Mouse (Mus musculus) forebrain, postnatal 0 days (tissue): ENCODE results near the gene Pabpc4. TPM values are rescaled to one million over a fixed set of nuclear protein-coding genes. Genes with fewer than 3 reads are reported as not detected.
"Not testable (repeated sequence)": the region's sequence is repeated elsewhere in the genome, so short reads cannot be mapped to it uniquely, and the experiment has no call there.

Source experiments
- ATAC-seq: fragments of 200-750 bp; cut with Nextera tagmentation; 2 replicates; pipeline ENCODE4 v1.8.0; 2017; ENCODE audit warnings: mild to moderate bottlenecking, moderate library complexity
- DNase-seq: peaks from one replicate; pipeline ENCODE4 v3.0.0-alpha.2; 2015
- H3K27ac ChIP-seq: fragments of 300-500 bp; sonication (generic); 2 replicates; pipeline ENCODE4 v1.5.1; 2014; ENCODE audit warnings: low read depth, mild to moderate bottlenecking, antibody characterized with exemption, low read length, moderate library complexity, mixed read lengths
- H3K27me3 ChIP-seq: fragments of 300-500 bp; sonication (generic); 2 replicates; pipeline ENCODE4 v1.6.1; 2014; ENCODE audit warnings: mild to moderate bottlenecking, low read length, mixed read lengths; ENCODE audit not compliant: insufficient read depth
- H3K36me3 ChIP-seq: fragments of 300-500 bp; sonication (generic); 2 replicates; pipeline ENCODE4 v1.6.1; 2014; ENCODE audit warnings: mild to moderate bottlenecking, moderate library complexity; ENCODE audit not compliant: insufficient read depth
- H3K4me1 ChIP-seq: fragments of 300-500 bp; sonication (generic); 2 replicates; pipeline ENCODE4 v1.6.1; 2014; ENCODE audit warnings: antibody characterized with exemption; ENCODE audit not compliant: insufficient read depth
- H3K4me2 ChIP-seq: fragments of 300-500 bp; sonication (generic); 2 replicates; pipeline ENCODE4 v1.6.1; 2014; ENCODE audit warnings: low read depth, mild to moderate bottlenecking, moderate library complexity
- H3K4me3 ChIP-seq: fragments of 300-500 bp; sonication (generic); 2 replicates; pipeline ENCODE4 v1.5.1; 2014; ENCODE audit warnings: low read depth, low read length, mixed read lengths
- H3K9ac ChIP-seq: fragments of 300-500 bp; sonication (generic); 2 replicates; pipeline ENCODE4 v1.6.1; 2014; ENCODE audit warnings: mild to moderate bottlenecking
- H3K9me3 ChIP-seq: fragments of 300-500 bp; sonication (generic); 2 replicates; pipeline ENCODE4 v1.6.1; 2016; ENCODE audit warnings: low read length
- CTCF ChIP-seq: sonication (generic); IDR thresholded peaks from 2 replicates; pipeline ENCODE4 v1.5.1; 2016; ENCODE audit warnings: antibody characterized with exemption, control low read depth, low read depth
- WGBS: fragments of 180-500 bp; shearing (Covaris S2); extraction: QIAGEN DNeasy Blood & Tissue Kit; methylation state at CpG from one replicate; pipeline ENCODE4 v1.1.7; 2014; 5-methylcytosine and 5-hydroxymethylcytosine counted together
- polyA plus RNA-seq: library from polyadenylated mRNA; unstranded; fragments of >200 nt; fragmentation: Nextera tagmentation; extraction: Ambion mirVana; gene quantifications from 2 replicates; pipeline ENCODE4 v1.2.1, GENCODE M21; 2015
- total RNA-seq: library from RNA; depleted of rRNA; stranded (reverse); fragments of >200 nt; gene quantifications from 2 replicates; pipeline ENCODE4 v1.2.3, GENCODE M21; 2014

Gene Pabpc4
- total and polyA plus RNA-seq, 2 experiments from 2014 or later, result 28.2 to 92.6 TPM

DNA sequence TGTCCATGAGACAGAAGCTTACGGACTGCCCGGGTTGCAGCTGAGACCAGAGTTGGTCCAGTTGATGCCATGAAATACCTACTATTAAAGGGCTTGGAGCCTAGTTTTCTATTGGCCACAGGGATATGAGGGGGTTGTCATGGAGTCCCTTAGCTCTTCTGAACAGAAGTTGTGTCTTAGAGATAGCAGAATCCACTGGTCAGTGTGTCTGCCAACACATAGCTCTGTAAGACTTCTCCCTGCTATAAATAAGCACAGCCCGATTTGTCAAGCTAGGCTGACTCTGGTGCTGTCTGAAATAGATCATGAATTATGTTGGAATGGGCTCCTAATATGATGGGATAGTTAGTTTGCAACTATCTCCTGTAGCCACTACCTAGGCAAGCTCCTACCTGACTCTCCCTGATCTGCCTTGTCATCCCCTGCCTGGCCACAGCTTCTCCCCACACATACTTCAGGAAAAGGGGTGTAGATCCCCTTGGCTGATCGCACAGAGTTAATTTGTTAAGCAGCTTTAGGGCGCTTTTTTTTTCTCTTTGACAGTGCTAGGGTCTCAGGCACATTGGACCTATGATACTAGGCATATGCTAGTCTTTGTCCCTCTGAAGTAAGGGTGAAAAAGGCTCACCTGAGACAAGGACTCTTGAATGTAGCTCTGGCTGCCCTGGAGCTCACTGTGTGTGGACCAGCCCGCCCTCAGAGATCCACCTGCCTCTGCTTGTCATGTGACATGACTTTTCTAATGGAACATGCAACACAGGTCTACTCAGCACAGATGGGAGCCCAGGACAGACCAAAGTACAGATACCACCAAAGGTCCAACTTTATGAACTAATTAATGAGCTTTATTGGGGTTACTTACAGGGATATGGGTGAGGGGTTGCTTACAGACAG, 22.8 kb downstream of the Pabpc4 start:
- Histone ChIP-seq H3K4me1 (peaks cover 21% of the 10 kb centered on the region), H3K36me3 (peaks cover 27% of the 10 kb centered on the region), H3K27me3 (no peaks in the 10 kb centered on the region), H3K9me3 (no peaks in the 10 kb centered on the region), H3K4me3 (0 out of 2 replicates have a peak overlapping the region, but pooled peaks have one; percentile 54), H3K4me2 (peak overlapping the region; percentile 86), H3K9ac (no peak overlapping the region), H3K27ac (no peak overlapping the region)
- ATAC-seq (no peak), DNase-seq (no peak)
- no peak for TF ChIP-seq CTCF
- 76% methylated on average over 6 of the region's 6 CpGs for WGBS

DNA sequence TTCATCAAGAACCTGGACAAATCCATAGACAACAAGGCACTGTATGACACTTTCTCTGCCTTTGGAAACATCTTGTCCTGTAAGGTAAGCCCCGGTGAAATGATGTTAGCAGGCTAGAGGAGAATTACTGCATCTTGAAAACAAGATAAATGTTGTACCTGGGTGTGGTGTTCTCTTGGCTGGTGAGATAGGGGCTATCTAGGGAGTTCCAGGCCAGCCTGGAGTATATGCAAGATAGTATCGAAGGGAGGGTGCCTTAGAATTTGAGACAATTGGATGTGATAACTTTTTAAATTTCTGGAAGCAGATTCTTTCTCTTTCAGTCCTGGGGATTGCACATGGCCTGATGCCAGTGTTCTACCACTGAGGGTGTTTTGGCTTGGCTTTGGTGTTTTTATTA, 24.6 kb downstream of the Pabpc4 start:
- H3K4me2 ChIP-seq, result no peak overlapping the region

DNA sequence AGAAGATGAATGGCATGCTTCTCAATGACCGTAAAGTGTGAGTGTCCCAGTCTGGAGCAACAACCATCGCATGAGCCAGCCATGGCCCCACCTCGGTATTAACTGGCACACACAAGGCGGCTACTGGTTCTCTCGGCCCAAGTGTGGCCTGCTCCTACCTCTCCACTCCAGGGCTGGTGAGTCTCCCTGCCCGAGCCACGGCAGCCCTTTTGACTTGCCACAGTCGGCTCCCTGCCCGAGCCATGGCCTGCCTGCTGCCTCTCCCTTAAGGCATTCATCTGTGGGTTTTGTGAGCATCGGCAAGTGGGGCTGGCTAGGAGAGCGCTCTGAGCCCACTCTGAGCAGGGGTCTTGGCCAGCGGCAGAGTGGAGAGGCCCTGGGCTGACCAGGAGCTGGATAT, 26.9 kb downstream of the Pabpc4 start:
- H3K36me3 ChIP-seq, result peaks cover 62% of the 10 kb centered on the region

More for the DNA sequence above, 24.6 kb downstream of the Pabpc4 start:
- WGBS, result 93% methylated on average over 2 of the region's 2 CpGs
- no peaks in the 10 kb centered on the region for H3K27me3 ChIP-seq
- H3K4me3 ChIP-seq, result no peak overlapping the region
- no peak overlapping the region for H3K9ac ChIP-seq
- H3K27ac ChIP-seq, result no peak overlapping the region
- ATAC-seq (no peak), DNase-seq (no peak)
- peaks cover 21% of the 10 kb centered on the region for H3K4me1 ChIP-seq
- no peaks in the 10 kb centered on the region for H3K9me3 ChIP-seq
- H3K36me3 ChIP-seq, result peaks cover 40% of the 10 kb centered on the region
- TF ChIP-seq CTCF, result no peak

DNA sequence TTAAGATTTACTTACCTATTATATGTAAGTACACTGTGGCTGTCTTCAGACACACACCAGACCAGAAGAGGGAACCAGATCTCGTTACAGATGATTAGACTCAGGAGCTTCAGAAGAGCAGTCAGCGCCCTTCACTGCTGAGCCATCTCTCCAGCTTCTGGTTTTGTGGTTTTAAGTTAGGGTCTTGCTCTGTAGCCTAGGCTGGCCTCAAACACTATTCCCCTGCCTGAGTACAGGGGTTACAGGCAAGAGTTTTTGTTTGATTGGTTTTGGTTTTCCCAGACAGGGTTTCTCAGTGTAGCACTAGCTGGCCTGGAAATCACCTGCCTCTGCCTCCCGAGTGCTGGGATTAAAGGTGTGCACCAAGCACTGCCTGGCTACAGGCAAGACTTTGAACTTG, 30.2 kb downstream of the Pabpc4 start:
- no peak for TF ChIP-seq CTCF
- Histone ChIP-seq H3K4me2 (no peak overlapping the region), H3K27ac (no peak overlapping the region), H3K9me3 (no peaks in the 10 kb centered on the region), H3K36me3 (peaks cover 81% of the 10 kb centered on the region), H3K4me1 (no peaks in the 10 kb centered on the region), H3K27me3 (no peaks in the 10 kb centered on the region), H3K4me3 (no peak overlapping the region), H3K9ac (no peak overlapping the region)
- WGBS, result 84% methylated on average over 3 of the region's 3 CpGs
- DNase-seq, result no peak
- ATAC-seq, result no peak

More for the DNA sequence above, 26.9 kb downstream of the Pabpc4 start:
- 95% methylated on average over 12 of the region's 12 CpGs for WGBS
- Histone ChIP-seq H3K4me1 (peaks cover 17% of the 10 kb centered on the region), H3K9ac (no peak overlapping the region), H3K27me3 (no peaks in the 10 kb centered on the region), H3K4me3 (no peak overlapping the region), H3K9me3 (no peaks in the 10 kb centered on the region), H3K4me2 (no peak overlapping the region), H3K27ac (no peak overlapping the region)
- no peak for TF ChIP-seq CTCF
- DNase-seq (no peak), ATAC-seq (no peak)

DNA sequence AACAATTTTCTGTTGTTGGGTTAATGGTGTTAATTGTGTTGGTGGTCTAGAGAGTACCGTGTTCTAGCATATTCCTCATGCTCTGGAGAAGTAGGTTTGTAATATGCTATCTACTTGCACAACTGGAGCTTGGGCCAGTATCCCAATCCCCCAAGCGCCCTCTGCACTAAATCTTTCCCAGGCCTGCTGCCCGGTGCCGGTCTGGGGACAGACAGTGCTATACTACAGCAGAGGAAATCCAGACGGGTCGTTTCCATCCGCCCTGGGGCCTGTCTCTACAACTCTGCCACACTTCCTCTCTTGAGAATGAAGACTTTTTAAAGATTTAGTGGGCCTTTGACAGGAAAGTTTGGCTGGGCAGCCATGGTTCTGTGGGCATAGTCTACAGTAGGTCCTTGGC, 30.8 kb downstream of the Pabpc4 start:
- DNase-seq, result no peak

DNA sequence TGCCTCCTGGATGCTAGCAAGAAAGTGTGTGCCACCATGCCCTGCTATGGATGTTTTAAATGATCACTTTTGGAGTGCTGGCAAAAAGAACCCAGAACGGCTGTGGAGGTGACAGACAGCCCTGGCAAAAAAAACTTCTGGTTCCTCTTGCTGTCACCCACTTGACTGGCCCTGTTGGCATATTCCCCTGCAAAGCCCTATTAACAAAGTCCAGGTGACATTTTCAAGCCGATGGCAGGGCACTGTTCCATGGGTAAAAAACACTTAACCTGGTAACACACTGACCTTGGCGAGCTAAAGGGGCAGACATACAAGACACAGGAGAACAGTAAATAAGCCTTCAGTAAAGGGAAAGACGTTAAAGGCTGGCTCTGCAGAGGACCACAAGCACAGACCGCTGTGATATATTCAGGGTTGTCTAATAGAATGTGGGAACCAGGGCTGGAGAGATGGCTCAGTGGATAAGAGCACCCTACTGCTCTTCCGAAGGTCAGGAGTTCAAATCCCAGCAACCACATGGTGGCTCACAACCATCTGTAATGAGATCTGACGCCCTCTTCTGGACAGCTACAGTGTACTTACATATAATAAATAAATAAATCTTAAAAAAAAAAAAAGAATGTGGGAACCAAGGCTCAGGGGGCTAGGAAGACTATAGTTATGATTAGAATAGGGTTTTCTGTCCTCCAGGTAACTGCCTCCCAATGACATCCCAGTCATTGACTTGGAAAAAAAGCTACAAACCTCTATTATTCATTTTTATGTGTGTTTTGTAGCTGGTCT, 31.7 kb downstream of the Pabpc4 start:
- no peak overlapping the region for H3K27ac ChIP-seq
- no peak overlapping the region for H3K4me3 ChIP-seq
- WGBS, result 81% methylated on average over 7 of the region's 7 CpGs
- no peaks in the 10 kb centered on the region for H3K27me3 ChIP-seq
- no peak for ATAC-seq
- no peak for TF ChIP-seq CTCF
- H3K36me3 ChIP-seq, result peaks cover 80% of the 10 kb centered on the region
- no peak overlapping the region for H3K9ac ChIP-seq
- DNase-seq, result no peak
- H3K9me3 ChIP-seq, result no peaks in the 10 kb centered on the region
- no peak overlapping the region for H3K4me2 ChIP-seq
- no peaks in the 10 kb centered on the region for H3K4me1 ChIP-seq

More for the DNA sequence above, 30.8 kb downstream of the Pabpc4 start:
- ATAC-seq, result no peak
- H3K27me3 ChIP-seq, result no peaks in the 10 kb centered on the region
- 90% methylated on average over 7 of the region's 7 CpGs for WGBS
- no peak overlapping the region for H3K27ac ChIP-seq
- no peak overlapping the region for H3K4me2 ChIP-seq
- no peaks in the 10 kb centered on the region for H3K4me1 ChIP-seq
- H3K36me3 ChIP-seq, result peaks cover 81% of the 10 kb centered on the region
- TF ChIP-seq CTCF, result no peak
- H3K4me3 ChIP-seq, result no peak overlapping the region
- no peak overlapping the region for H3K9ac ChIP-seq
- H3K9me3 ChIP-seq, result no peaks in the 10 kb centered on the region

DNA sequence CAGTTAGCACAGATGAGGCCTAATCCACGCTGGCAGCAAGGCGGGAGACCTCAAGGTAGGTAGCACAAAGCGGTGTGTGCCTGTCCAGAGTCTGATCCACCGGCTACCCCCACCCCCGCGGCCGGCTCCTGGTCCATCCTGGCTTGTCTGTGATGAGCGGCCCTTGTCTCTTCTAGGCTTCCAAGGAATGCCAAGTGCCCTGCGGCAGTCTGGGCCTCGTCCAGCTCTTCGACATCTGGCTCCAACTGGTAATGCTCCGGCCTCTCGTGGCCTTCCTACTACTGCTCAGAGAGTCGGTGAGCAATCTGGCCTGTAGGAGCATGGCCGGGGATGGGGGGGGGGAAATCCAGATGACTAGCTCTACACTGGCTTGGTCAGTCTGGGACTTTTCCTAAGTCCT, 32.9 kb downstream of the Pabpc4 start:
- not testable (repeated sequence) for H3K9me3 ChIP-seq, ATAC-seq, H3K4me1 ChIP-seq, H3K9ac ChIP-seq, H3K27ac ChIP-seq, H3K4me3 ChIP-seq, H3K4me2 ChIP-seq, DNase-seq, H3K27me3 ChIP-seq
- peaks cover 79% of the 10 kb centered on the region for H3K36me3 ChIP-seq
- 94% methylated on average over 15 of the region's 15 CpGs for WGBS
